Mouse (Mus musculus) limb, embryonic 12.5 days (tissue): Measurements from ENCODE around the gene Pgm5. TPM values are rescaled to one million over a fixed set of nuclear protein-coding genes. Genes with fewer than 3 reads are reported as not detected.
A peak's percentile ranks its signal among the peaks of the same experiment; 100 is the strongest.

Experiments used
- ATAC-seq: fragments of 200-750 bp; cut with Nextera tagmentation; 2 replicates; pipeline ENCODE4 v1.8.0; 2017; ENCODE audit warnings: low read depth, moderate TSS enrichment; ENCODE audit not compliant: insufficient number of reproducible peaks, insufficient read depth, low FRiP score, low TSS enrichment
- H3K27ac ChIP-seq: fragments of 300-500 bp; sonication (generic); 2 replicates; pipeline ENCODE4 v1.5.1; 2016; ENCODE audit warnings: mild to moderate bottlenecking, moderate library complexity
- H3K27me3 ChIP-seq: fragments of 300-500 bp; sonication (generic); 2 replicates; pipeline ENCODE4 v1.6.1; 2016; ENCODE audit warnings: mild to moderate bottlenecking, moderate library complexity
- H3K36me3 ChIP-seq: fragments of 300-500 bp; sonication (generic); 2 replicates; pipeline ENCODE4 v1.6.1; 2016; ENCODE audit warnings: mild to moderate bottlenecking, moderate library complexity
- H3K4me1 ChIP-seq: fragments of 300-500 bp; sonication (generic); replicated peaks from 2 replicates; pipeline ENCODE4 v1.6.1; 2016
- H3K4me2 ChIP-seq: fragments of 300-500 bp; sonication (generic); 2 replicates; pipeline ENCODE4 v1.6.1; 2016; ENCODE audit warnings: mild to moderate bottlenecking, moderate library complexity
- H3K4me3 ChIP-seq: fragments of 300-500 bp; sonication (generic); replicated peaks from 2 replicates; pipeline ENCODE4 v1.5.1; 2016; ENCODE audit warnings: mild to moderate bottlenecking
- H3K9ac ChIP-seq: fragments of 300-500 bp; sonication (generic); replicated peaks from 2 replicates; pipeline ENCODE4 v1.6.1; 2016; ENCODE audit warnings: mild to moderate bottlenecking, moderate library complexity
- H3K9me3 ChIP-seq: fragments of 300-500 bp; sonication (generic); 2 replicates; pipeline ENCODE4 v1.6.1; 2016; ENCODE audit warnings: mild to moderate bottlenecking, moderate library complexity
- WGBS: fragments of 180-500 bp; shearing (Covaris S2); methylation state at CpG from one replicate; pipeline ENCODE4 v1.1.7; 2016; 5-methylcytosine and 5-hydroxymethylcytosine counted together
- polyA plus RNA-seq: library from polyadenylated mRNA; unstranded; fragments of >200 nt; fragmentation: Nextera tagmentation; extraction: Ambion mirVana; gene quantifications from 2 replicates; pipeline ENCODE4 v1.2.1, GENCODE M21; 2016

Pgm5 gene
- polyA plus RNA-seq, 1 experiment from 2014 or later = 2.4 TPM

DNA sequence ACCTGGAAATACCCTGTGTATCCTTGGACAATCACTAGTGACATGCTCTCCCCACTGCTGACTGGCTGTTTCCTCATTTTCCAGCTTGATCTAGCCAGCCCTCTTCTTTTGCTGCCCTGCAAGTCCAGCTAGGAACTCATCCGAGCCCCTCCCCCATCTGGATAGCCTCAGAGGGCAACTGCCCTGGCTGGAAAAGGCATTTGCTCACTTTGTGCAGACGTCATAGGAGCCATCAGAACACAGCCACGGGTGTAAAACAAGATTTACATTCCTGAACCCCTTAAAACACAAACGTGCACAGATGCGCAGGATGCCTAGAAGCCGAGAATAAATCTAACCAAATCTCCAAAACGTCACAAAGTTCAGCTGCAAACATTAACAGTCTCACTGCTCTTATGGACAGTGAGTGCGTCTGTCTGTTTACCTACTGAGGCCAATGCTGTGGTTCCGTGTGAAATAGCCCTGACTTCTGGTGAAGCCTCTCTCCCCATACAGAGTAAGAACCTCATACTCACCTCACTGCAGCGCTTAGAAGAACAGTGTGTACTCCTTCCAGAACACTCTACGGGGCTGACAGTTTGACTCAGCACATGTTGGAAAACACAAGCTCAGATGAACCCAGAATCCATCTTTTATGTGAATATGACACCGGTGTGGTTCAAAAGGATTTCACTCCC, 99.0 kb downstream of the Pgm5 start:
- no peaks in the 10 kb centered on the region for H3K9me3 ChIP-seq
- no peaks in the 10 kb centered on the region for H3K27me3 ChIP-seq
- no peak overlapping the region for H3K4me3 ChIP-seq
- H3K27ac ChIP-seq = 0 out of 2 replicates have a peak overlapping the region, but pooled peaks have one; percentile 12
- no peak for ATAC-seq
- peaks cover 9% of the 10 kb centered on the region; the same call in 1 of the 2 replicates for H3K4me1 ChIP-seq
- H3K4me2 ChIP-seq = 0 out of 2 replicates have a peak overlapping the region, but pooled peaks have one; percentile 0
- 47% methylated on average over 12 of the region's 12 CpGs for WGBS
- H3K9ac ChIP-seq = no peak overlapping the region
- H3K36me3 ChIP-seq = no peaks in the 10 kb centered on the region

DNA sequence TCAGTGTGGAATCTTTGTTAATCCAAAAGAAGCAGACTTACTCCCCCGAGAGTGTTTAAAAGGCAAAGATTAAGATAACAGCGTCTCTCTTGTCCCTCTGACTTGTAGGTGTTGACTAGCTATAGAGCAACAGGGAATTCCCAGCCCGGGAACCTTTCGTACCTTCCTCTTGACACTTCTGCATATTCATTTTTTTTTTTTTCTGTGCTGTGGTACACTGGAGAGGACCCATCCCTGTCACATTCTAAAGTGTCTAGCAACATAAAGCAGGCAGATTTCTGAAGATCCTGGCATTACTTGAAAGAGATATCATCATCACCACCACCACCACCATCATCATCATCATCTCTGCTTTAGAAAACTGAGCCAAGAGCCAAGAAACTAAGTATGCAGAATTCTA, 105.0 kb downstream of the Pgm5 start:
- WGBS = 82% methylated on average over 4 of the region's 4 CpGs
- Histone ChIP-seq H3K4me3 (no peak overlapping the region), H3K36me3 (no peaks in the 10 kb centered on the region), H3K9ac (no peak overlapping the region), H3K27me3 (no peaks in the 10 kb centered on the region), H3K27ac (no peak overlapping the region), H3K4me1 (peaks cover 30% of the 10 kb centered on the region), H3K4me2 (no peak overlapping the region), H3K9me3 (no peaks in the 10 kb centered on the region)
- no peak for ATAC-seq

DNA sequence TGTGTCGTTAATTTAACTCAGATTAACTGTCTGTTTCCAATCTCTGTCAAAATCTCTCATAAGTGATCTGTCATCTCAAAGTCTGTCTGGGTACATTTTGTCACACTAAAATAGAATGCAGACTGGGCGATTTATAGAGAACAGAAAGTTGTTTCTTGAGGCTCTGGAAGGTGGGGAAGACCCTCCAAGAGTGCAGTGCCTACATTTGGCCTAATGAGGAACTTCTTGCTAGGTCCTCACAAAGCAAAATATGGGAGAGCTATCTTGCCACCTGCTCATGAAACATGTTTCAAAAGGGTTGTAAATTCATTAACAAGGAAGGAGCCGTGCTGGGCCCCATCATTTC, 107.2 kb downstream of the Pgm5 start:
- Histone ChIP-seq H3K27ac (0 out of 2 replicates have a peak overlapping the region, but pooled peaks have one; percentile 5), H3K4me2 (no peak overlapping the region), H3K4me1 (peaks cover 30% of the 10 kb centered on the region), H3K4me3 (no peak overlapping the region), H3K9ac (no peak overlapping the region), H3K9me3 (no peaks in the 10 kb centered on the region), H3K36me3 (no peaks in the 10 kb centered on the region), H3K27me3 (no peaks in the 10 kb centered on the region)
- no peak for ATAC-seq
- WGBS = 46% methylated on average over 3 of the region's 3 CpGs

DNA sequence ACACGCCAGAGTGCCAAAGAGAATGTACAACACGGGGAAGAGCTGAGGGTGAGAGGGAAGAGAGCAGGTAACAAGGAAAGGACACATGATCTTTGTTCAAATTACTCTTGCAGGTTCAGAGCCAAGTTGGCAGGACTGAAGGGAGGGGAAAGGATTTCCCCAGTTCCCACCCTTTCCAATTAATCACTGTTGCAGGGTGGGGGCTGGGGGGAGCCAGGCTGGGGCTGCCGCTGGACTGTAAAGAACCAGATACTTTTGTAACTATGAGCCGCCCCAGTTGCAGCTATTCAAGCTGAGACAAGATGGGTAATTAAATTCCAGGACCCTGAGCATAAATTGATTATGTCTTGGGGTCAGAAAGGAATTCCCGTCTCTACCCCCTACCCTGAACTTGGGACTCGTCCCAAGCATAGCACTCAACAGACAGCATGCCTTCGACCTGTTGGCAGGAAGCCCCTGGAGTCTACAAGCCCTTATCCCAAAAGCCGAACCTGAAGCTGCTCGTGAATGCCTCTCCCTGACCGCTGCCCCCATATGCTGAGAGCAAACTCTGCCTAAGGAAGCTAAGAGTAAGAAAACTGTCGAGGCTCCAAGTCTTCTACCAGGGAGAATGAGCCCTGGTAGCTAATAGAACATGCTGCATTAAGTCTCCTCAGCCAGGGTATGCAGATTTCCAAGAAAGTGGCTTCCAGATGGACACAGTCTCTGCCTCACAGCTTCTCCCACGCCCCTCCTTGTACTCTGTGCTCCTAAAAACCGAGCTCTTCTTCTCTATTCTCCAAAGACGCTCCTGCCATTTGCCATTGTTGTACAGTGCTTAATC, 107.8 kb downstream of the Pgm5 start:
- H3K27ac ChIP-seq = 0 out of 2 replicates have a peak overlapping the region, but pooled peaks have one; percentile 5

DNA sequence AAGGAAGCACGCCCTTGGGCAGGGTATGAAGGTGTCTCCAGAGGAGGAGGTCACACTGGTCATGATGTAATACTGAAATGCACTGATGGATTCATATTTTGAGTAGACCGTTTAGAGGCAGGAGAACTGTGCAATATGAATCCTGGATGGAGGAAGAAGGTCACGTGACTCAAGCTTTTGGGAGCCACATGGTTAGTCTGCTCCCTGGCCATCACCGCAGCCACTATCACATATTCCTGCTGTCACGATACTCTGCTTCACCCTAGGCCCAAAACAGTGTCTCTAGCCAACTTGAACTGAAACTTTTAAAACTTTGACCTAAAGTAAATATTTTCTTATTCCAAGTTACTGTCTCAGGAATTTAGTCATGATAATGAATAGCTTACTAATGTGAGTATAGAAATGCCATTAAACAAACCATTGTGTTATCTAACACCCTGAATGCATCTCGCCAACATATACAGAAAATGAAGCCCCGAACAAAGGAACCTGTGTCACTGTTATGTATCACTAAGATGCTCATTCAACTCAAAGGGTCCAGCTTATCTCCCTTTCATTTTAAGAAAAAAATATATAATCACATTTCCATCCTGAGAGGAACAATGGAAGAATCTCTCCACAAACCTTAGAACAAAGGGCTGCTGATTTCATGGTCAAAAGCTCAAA, 108.6 kb downstream of the Pgm5 start:
- ATAC-seq = no peak

More for the DNA sequence above, 107.8 kb downstream of the Pgm5 start:
- WGBS = 28% methylated on average over 14 of the region's 14 CpGs
- H3K9me3 ChIP-seq = no peaks in the 10 kb centered on the region
- H3K4me1 ChIP-seq = peaks cover 30% of the 10 kb centered on the region
- ATAC-seq = no peak
- H3K9ac ChIP-seq = no peak overlapping the region
- H3K4me2 ChIP-seq = peak overlapping the region; percentile 10; the same call in 1 of the 2 replicates
- no peak overlapping the region for H3K4me3 ChIP-seq
- no peaks in the 10 kb centered on the region for H3K27me3 ChIP-seq
- H3K36me3 ChIP-seq = no peaks in the 10 kb centered on the region

DNA sequence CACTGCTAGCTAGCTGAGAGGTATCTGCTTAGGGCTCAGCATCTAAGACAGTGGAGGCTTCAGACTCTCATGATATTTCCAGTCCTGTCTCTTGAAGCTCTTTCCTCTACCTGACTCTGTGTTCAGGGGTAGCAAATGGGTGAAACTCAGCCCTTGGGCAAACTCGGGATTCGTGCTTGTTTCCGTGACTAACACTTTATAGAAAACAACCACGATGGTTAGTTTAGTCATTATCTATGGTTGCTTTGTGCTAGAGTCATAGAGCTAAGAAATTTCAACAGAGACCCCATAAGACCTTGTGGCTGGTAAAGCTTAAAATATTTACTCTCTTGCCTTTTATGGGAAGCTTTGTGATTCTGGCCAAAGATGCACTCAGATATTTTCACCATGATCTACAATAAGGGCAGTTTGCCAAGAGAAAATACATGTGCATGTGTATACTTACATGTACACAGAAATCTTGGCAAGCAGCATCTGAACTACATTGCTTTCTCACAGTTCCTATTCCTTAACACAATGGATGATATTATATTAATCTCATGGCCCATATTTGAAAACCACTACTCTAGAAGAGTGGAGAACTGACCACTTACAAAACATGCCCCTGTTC, 115.3 kb downstream of the Pgm5 start:
- no peak for ATAC-seq
- Histone ChIP-seq H3K27me3 (no peaks in the 10 kb centered on the region), H3K4me3 (no peak overlapping the region), H3K36me3 (no peaks in the 10 kb centered on the region), H3K4me1 (no peaks in the 10 kb centered on the region), H3K9ac (no peak overlapping the region), H3K27ac (no peak overlapping the region), H3K4me2 (no peak overlapping the region), H3K9me3 (no peaks in the 10 kb centered on the region)
- 90% methylated on average over 4 of the region's 4 CpGs for WGBS

More for the DNA sequence above, 108.6 kb downstream of the Pgm5 start:
- WGBS = 90% methylated on average over 7 of the region's 7 CpGs
- Histone ChIP-seq H3K36me3 (no peaks in the 10 kb centered on the region), H3K4me2 (no peak overlapping the region), H3K9me3 (no peaks in the 10 kb centered on the region), H3K4me1 (peaks cover 30% of the 10 kb centered on the region), H3K27ac (no peak overlapping the region), H3K4me3 (no peak overlapping the region), H3K27me3 (no peaks in the 10 kb centered on the region), H3K9ac (no peak overlapping the region)

DNA sequence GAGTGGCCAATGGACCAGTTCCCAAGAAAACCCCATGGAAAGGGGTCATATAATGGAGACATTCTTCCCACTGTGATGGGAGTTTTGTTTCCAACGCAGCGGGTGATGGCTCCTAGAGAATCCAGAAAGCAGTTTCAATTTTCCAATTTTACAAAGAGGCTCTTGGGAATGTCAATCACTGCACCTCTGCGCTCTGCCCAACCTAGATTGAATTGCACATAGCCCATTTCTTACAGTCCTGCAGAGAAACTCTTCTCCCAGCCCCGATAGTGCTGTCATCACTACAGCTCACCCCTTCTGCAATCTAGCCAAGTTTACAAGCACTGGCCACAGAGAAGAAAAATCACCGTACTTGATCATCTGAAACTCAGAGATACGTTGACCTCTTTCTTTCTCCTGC, 119.0 kb downstream of the Pgm5 start:
- Histone ChIP-seq H3K27ac (no peak overlapping the region), H3K4me1 (no peaks in the 10 kb centered on the region), H3K4me2 (no peak overlapping the region), H3K9me3 (no peaks in the 10 kb centered on the region), H3K27me3 (0 out of 2 replicates have a peak, but pooled peaks cover 3% of the 10 kb centered on the region), H3K4me3 (no peak overlapping the region), H3K36me3 (no peaks in the 10 kb centered on the region), H3K9ac (no peak overlapping the region)
- 88% methylated on average over 6 of the region's 6 CpGs for WGBS
- no peak for ATAC-seq

DNA sequence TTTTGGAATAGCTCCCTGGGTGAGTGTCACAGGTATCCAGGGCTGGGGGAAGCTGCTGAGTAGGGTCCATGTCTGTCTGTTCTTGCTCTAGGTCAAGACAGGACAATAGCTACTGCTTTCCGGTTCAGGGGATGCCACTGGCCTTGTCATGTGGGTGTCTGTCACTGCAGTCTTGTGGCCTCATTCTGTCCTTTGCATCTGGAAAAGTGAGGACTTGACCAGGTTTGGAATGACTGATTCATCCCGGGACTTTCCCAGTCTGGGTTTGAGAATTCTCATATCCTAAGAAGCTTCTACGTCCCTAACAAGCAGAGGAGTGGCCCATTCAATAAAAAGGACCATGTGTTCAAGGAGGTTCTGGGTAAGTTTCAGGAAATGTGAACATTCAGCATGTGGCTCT, 122.9 kb downstream of the Pgm5 start:
- Histone ChIP-seq H3K9me3 (no peaks in the 10 kb centered on the region), H3K27ac (no peak overlapping the region), H3K4me2 (no peak overlapping the region), H3K27me3 (0 out of 2 replicates have a peak, but pooled peaks cover 3% of the 10 kb centered on the region), H3K4me3 (no peak overlapping the region), H3K9ac (no peak overlapping the region), H3K36me3 (no peaks in the 10 kb centered on the region), H3K4me1 (peaks cover 6% of the 10 kb centered on the region; the same call in 1 of the 2 replicates)
- ATAC-seq = no peak
- 85% methylated on average over 3 of the region's 3 CpGs for WGBS

DNA sequence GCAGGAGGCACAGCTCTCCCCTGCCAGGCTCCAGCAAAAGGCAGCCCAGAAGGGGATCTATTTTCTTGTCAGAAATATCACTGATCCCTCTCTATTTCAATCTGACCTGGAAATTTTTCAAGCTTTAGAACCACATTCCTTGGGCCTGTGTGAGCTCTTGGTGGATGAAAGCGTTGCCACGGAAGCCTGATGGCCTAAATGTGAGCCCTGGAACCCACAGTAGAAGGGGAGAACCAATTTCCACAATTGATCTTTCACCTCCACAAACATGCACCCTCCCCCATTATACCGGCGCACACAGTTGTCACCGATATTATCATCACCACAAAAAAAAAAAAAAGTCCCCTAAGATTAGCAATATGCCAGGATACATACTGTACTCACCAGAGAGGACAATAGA, 123.6 kb downstream of the Pgm5 start:
- no peak overlapping the region for H3K4me3 ChIP-seq
- peaks cover 6% of the 10 kb centered on the region; the same call in 1 of the 2 replicates for H3K4me1 ChIP-seq
- H3K27me3 ChIP-seq = 0 out of 2 replicates have a peak, but pooled peaks cover 3% of the 10 kb centered on the region
- no peak overlapping the region for H3K27ac ChIP-seq
- H3K36me3 ChIP-seq = no peaks in the 10 kb centered on the region
- no peak for ATAC-seq
- WGBS = 90% methylated on average over 5 of the region's 5 CpGs
- no peaks in the 10 kb centered on the region for H3K9me3 ChIP-seq
- no peak overlapping the region for H3K4me2 ChIP-seq
- H3K9ac ChIP-seq = no peak overlapping the region

DNA sequence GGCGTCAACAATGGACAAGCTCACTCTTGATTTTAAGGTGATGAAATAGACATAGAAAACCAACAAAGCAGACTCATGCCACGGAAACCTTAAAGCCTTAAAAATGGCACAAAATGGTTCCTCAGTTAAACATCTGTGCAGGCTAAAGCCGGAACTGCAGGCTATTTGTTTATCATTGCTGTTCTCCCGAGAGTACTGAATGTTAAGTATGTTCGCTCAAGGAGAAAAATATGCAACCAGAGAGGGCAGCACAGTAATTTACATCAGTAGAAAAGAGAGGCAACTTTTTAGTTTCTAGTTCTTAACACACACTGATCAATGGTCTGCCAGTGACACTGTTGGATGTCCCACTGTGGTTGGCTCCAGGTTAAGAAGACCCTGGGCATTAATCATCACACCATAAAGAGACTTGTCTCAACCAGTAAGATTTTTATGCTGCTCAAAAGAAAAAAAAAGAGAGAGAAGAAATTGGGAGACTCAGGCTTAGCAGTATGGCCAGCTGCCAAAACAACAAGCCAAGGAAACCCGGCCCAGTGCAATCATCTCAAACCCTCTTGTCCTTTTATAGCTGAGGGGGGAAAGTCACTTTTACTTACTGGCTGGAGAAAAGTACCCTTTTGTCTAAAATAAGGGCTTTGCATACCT, 126.0 kb downstream of the Pgm5 start:
- H3K4me3 ChIP-seq = no peak overlapping the region
- H3K36me3 ChIP-seq = no peaks in the 10 kb centered on the region
- no peaks in the 10 kb centered on the region for H3K9me3 ChIP-seq
- 0 out of 2 replicates have a peak, but pooled peaks cover 3% of the 10 kb centered on the region for H3K27me3 ChIP-seq
- WGBS = 65% methylated on average over 6 of the region's 6 CpGs
- H3K4me1 ChIP-seq = peaks cover 6% of the 10 kb centered on the region; the same call in 1 of the 2 replicates
- ATAC-seq = no peak
- no peak overlapping the region for H3K9ac ChIP-seq
- no peak overlapping the region for H3K27ac ChIP-seq
- no peak overlapping the region for H3K4me2 ChIP-seq
